Mouse (Mus musculus) megakaryocyte, embryonic 14.5 days (primary cell): ENCODE data around the gene Dennd1b. TPM values are rescaled to one million over a fixed set of nuclear protein-coding genes. Genes with fewer than 3 reads are reported as not detected.

Experiments
- H3K27me3 ChIP-seq: replicated peaks from 2 replicates; pipeline ENCODE3; 2012; ENCODE audit warnings: inconsistent platforms
- H3K36me3 ChIP-seq: replicated peaks from 2 replicates; pipeline ENCODE3; 2012; ENCODE audit warnings: low read length, inconsistent platforms, mixed read lengths
- H3K4me1 ChIP-seq: 2 replicates; pipeline ENCODE4 v1.6.1; 2012; ENCODE audit warnings: inconsistent platforms
- H3K4me3 ChIP-seq: replicated peaks from 2 replicates; pipeline ENCODE3; 2012; ENCODE audit warnings: moderate library complexity, mild to moderate bottlenecking, inconsistent platforms
- H3K9me3 ChIP-seq: 2 replicates; pipeline ENCODE4 v1.6.1; 2012; ENCODE audit warnings: inconsistent platforms
- FLI1 ChIP-seq: IDR thresholded peaks from 2 replicates; pipeline ENCODE4 v1.6.1; 2012; ENCODE audit warnings: low read length, inconsistent platforms, mixed read lengths
- GATA1 ChIP-seq: IDR thresholded peaks from 3 replicates; pipeline ENCODE4 v1.6.1; 2012; ENCODE audit warnings: mixed read lengths, low read length, inconsistent platforms, borderline replicate concordance
- polyA plus RNA-seq: library from polyadenylated mRNA; stranded (reverse); fragments of >175 nt; gene quantifications from 2 replicates; pipeline ENCODE4 v1.2.3, GENCODE M21; 2012; ENCODE audit warnings: low replicate concordance; ENCODE audit not compliant: insufficient read depth

The Dennd1b gene
- polyA plus RNA-seq, 1 experiment = 0.79 TPM

DNA sequence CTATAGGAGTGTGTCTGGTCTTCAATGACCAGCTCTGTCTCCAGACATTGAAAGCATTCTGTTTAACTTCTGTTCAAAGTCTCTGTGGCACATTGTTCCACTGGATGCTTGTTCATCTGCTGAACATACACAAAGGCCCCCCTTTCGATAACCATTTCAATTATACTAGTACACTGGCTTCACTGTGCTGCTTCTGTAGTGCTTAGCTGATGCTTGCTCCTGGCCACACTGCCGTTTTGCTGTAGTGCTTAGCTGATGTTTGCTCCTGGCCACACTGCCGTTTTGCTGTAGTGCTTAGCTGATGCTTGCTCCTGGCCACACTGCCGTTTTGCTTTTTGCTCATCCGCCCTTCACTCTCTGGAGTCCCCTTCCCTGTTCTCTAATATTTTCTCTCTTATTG lies 19.4 kb downstream of the Dennd1b start:
- Histone ChIP-seq H3K4me3 (peak overlapping the region; percentile 79), H3K27me3 (no peaks in the 10 kb centered on the region), H3K4me1 (peaks cover 49% of the 10 kb centered on the region), H3K36me3 (peaks cover 5% of the 10 kb centered on the region), H3K9me3 (no peaks in the 10 kb centered on the region)
- no peak for TF ChIP-seq GATA1
- no peak for TF ChIP-seq FLI1

DNA sequence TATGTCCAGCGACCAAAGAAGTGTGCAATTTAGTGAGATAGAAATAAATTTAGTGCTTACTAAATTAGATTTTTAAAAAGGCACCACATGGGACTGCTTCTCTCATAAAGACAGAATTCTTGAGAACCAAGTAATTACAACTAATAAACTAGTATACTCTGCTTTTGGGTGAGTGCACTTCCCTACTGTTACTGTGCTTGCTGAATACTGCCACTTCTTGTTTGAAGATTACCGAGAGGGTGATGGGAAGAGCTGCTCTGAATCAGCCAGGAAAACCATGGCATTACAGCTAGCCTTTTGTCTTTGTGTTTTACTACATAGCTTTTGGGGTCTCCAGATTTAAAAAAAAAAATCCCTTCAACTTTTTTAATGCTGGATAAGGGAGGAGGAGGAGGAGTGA lies 19.8 kb downstream of the Dennd1b start:
- H3K9me3 ChIP-seq = no peaks in the 10 kb centered on the region
- peaks cover 47% of the 10 kb centered on the region for H3K4me1 ChIP-seq
- H3K4me3 ChIP-seq = no peak overlapping the region
- no peaks in the 10 kb centered on the region for H3K27me3 ChIP-seq
- peaks cover 5% of the 10 kb centered on the region for H3K36me3 ChIP-seq
- TF ChIP-seq GATA1 = no peak

GRCm38 (mm10) chr1:138983465-138983864 lies 20.2 kb downstream of the Dennd1b start:
- no peak for TF ChIP-seq GATA1
- TF ChIP-seq FLI1 = no peak
- H3K4me1 ChIP-seq = peaks cover 47% of the 10 kb centered on the region
- peak overlapping the region; percentile 30 for H3K4me3 ChIP-seq
- peaks cover 5% of the 10 kb centered on the region for H3K36me3 ChIP-seq
- no peaks in the 10 kb centered on the region for H3K27me3 ChIP-seq
- no peaks in the 10 kb centered on the region for H3K9me3 ChIP-seq

DNA sequence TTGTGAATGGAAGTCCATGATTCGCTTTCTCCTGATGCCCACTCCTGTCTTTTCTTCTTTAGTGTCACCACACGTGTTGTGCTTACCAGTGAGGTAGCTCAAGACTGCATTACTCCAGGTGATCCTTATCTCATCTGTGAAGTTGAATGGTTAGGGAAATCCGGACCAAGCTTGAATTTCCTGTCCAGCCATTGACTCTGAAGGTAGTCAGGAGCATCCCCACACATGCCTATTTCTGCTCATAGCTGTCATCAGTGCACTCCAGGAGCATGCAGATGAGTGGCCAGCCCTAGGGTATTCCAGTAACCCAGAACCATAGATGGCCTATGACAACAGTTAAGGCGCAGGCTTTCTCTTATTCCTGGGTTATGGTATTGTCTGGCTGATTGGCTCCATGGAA lies 20.9 kb downstream of the Dennd1b start:
- Histone ChIP-seq H3K9me3 (no peaks in the 10 kb centered on the region), H3K4me1 (peaks cover 47% of the 10 kb centered on the region)
- no peak for TF ChIP-seq GATA1
- no peak for TF ChIP-seq FLI1

DNA sequence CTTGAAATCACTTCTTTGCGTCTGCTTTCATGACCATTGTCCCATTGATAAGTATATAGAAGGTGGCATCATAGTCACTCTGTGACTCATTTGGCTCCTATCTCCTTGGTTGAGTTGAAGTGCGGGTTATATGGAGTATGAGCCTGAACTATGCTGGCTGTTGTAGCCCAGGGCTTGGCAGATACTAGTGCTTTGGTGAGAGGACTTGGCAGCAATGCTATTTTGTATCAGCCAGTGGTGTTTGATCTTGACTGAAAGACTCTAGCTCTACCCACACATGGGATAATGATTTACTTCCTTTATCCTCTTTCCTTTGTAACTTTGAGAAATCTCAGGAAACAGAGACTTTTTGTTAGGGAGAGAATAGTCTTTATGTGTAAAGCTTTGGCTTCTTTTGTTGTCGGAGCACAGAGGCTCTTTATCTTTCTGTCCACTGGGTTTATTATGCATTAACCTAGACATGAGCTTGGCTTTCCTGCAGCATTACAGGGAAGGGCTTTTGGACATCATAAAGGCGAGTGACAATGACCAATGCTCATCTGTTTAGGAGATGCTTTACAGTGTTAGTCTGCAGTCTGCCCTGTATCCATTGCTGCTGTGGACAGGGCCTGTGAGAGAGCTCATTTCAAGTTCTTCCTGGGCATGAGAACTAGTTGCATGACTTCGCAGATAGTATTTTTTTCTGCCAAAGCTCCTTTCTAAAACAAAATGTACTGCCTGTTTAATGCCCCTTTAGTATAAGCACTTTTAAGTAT lies 29.3 kb downstream of the Dennd1b start:
- H3K4me3 ChIP-seq = no peak overlapping the region
- peaks cover 17% of the 10 kb centered on the region for H3K36me3 ChIP-seq
- H3K4me1 ChIP-seq = peaks cover 36% of the 10 kb centered on the region
- no peak for TF ChIP-seq GATA1
- TF ChIP-seq FLI1 = no peak
- no peaks in the 10 kb centered on the region for H3K27me3 ChIP-seq
- H3K9me3 ChIP-seq = peaks cover 8% of the 10 kb centered on the region

More for the DNA sequence above, 20.9 kb downstream of the Dennd1b start:
- Histone ChIP-seq H3K36me3 (peaks cover 5% of the 10 kb centered on the region), H3K27me3 (no peaks in the 10 kb centered on the region), H3K4me3 (no peak overlapping the region)

- H3K9me3 ChIP-seq = peaks cover 8% of the 10 kb centered on the region
- peaks cover 17% of the 10 kb centered on the region for H3K36me3 ChIP-seq
- H3K27me3 ChIP-seq = no peaks in the 10 kb centered on the region
- H3K4me3 ChIP-seq = no peak overlapping the region
- H3K4me1 ChIP-seq = peaks cover 30% of the 10 kb centered on the region
- no peak for TF ChIP-seq FLI1
- TF ChIP-seq GATA1 = no peak
These were observed 32.6 kb downstream of the Dennd1b start for GRCm38 (mm10) chr1:138995621-138996380.

DNA sequence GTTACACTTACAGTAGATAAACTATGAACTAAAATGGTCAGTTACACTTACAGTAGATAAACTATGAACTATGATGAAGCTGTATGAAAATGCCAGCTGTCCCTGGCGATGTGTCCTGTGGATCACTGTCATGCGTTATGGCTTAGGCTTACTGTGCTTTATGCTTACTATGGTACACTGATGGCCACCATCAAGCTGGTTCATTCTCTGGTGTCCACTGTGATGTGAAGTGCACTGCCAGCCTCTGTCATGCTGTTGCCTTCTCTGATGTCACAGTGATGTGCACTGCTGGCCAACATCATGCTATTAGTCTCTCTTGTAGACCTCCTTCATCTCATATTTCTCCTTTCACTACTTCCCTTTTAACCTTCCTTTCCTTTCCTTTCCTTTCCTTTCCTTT lies 33.4 kb downstream of the Dennd1b start:
- no peak for TF ChIP-seq FLI1
- TF ChIP-seq GATA1 = no peak

GRCm38 (mm10) chr1:139000675-139001379 lies 37.6 kb downstream of the Dennd1b start:
- Histone ChIP-seq H3K9me3 (no peaks in the 10 kb centered on the region), H3K4me3 (no peak overlapping the region), H3K4me1 (peaks cover 48% of the 10 kb centered on the region), H3K36me3 (no peaks in the 10 kb centered on the region), H3K27me3 (no peaks in the 10 kb centered on the region)
- TF ChIP-seq GATA1 (no peak), FLI1 (no peak)

More for the DNA sequence above, 33.4 kb downstream of the Dennd1b start:
- Histone ChIP-seq H3K27me3 (no peaks in the 10 kb centered on the region), H3K4me1 (peaks cover 37% of the 10 kb centered on the region), H3K9me3 (peaks cover 8% of the 10 kb centered on the region), H3K36me3 (peaks cover 17% of the 10 kb centered on the region), H3K4me3 (peak overlapping the region; percentile 4)

- Histone ChIP-seq H3K9me3 (no peaks in the 10 kb centered on the region), H3K27me3 (no peaks in the 10 kb centered on the region), H3K36me3 (peaks cover 3% of the 10 kb centered on the region), H3K4me1 (peaks cover 57% of the 10 kb centered on the region), H3K4me3 (no peak overlapping the region)
- no peak for TF ChIP-seq GATA1
- TF ChIP-seq FLI1 = no peak
These were observed 40.3 kb downstream of the Dennd1b start for GRCm38 (mm10) chr1:139003503-139003902.

GRCm38 (mm10) chr1:139006000-139006399 lies 42.8 kb downstream of the Dennd1b start:
- no peaks in the 10 kb centered on the region for H3K27me3 ChIP-seq
- peaks cover 3% of the 10 kb centered on the region for H3K36me3 ChIP-seq
- no peak for TF ChIP-seq FLI1
- TF ChIP-seq GATA1 = no peak
- no peak overlapping the region for H3K4me3 ChIP-seq
- H3K9me3 ChIP-seq = peaks cover 3% of the 10 kb centered on the region; the same call in 1 of the 2 replicates
- H3K4me1 ChIP-seq = peaks cover 60% of the 10 kb centered on the region
